7 mouse cellular contexts compared by ENCODE assay signal in genomic region chr4:131837872-131838524, GRCm38 (mm10). TPM values are rescaled to one million over a fixed set of nuclear protein-coding genes. Genes with fewer than 3 reads are reported as not detected.
DNase-seq lines count a peak whose midpoint lies in the region; ATAC-seq lines count a peak whose summit lies in the region.

Ptpru (minus strand) TSS chr4:131838288.

- peak within 1 kb of the TSS; percentile 94 for H3K4me2 ChIP-seq in embryonic facial prominence, embryonic 12.5 days (replicated peaks)
- H3K4me2 ChIP-seq in kidney, embryonic 14.5 days (replicated peaks; ENCODE audit: low read depth, low read length) = peak within 1 kb of the TSS; percentile 98
- peak within 1 kb of the TSS; percentile 99 for H3K4me2 ChIP-seq in limb, embryonic 15.5 days

- DNase-seq in adrenal gland, postnatal 14 days = peak; percentile 95
- DNase-seq in heart, adult 9 months (ENCODE audit: low spot score in 2 of 2) = peak; percentile 88 to 89
- peak; percentile 38 to 79 for DNase-seq in monocyte, adult 2 months (ENCODE audit: low read depth in 1 of 2, low spot score in 2 of 2)
- peak; percentile 68 to 81 for DNase-seq in spleen, postnatal 14 days (ENCODE audit: low spot score in 2 of 2)

- H3K9me3 ChIP-seq in embryonic facial prominence, embryonic 12.5 days = no peaks in the 10 kb centered on the region
- no peaks in the 10 kb centered on the region for H3K9me3 ChIP-seq in kidney, embryonic 14.5 days (ENCODE audit: control insufficient read depth, low read length)
- no peaks in the 10 kb centered on the region for H3K9me3 ChIP-seq in limb, embryonic 15.5 days

- 0 out of 2 replicates have a peak within 1 kb of the TSS, but pooled peaks have one; percentile 51 for H3K27ac ChIP-seq in embryonic facial prominence, embryonic 12.5 days
- H3K27ac ChIP-seq in kidney, embryonic 14.5 days (ENCODE audit: low read depth, low read length) = no peak within 1 kb of the TSS
- H3K27ac ChIP-seq in limb, embryonic 15.5 days = no peak within 1 kb of the TSS

- no peaks in the 10 kb centered on the region for H3K36me3 ChIP-seq in embryonic facial prominence, embryonic 12.5 days
- no peaks in the 10 kb centered on the region for H3K36me3 ChIP-seq in kidney, embryonic 14.5 days (ENCODE audit: control insufficient read depth, insufficient read depth, low read length)
- H3K36me3 ChIP-seq in limb, embryonic 15.5 days = no peaks in the 10 kb centered on the region

- peak; percentile 71 for ATAC-seq in embryonic facial prominence, embryonic 12.5 days (ENCODE audit: insufficient number of reproducible peaks, insufficient read depth, low FRiP score, low TSS enrichment)
- ATAC-seq in kidney, embryonic 14.5 days (ENCODE audit: low FRiP score, low TSS enrichment) = peak; percentile 85
- peak; percentile 62; the same call in 1 of the 2 replicates for ATAC-seq in limb, embryonic 15.5 days (ENCODE audit: insufficient number of reproducible peaks, low FRiP score, low TSS enrichment, low read depth)

- peaks cover 29% of the 10 kb centered on the region for H3K4me1 ChIP-seq in embryonic facial prominence, embryonic 12.5 days
- H3K4me1 ChIP-seq in kidney, embryonic 14.5 days (ENCODE audit: control insufficient read depth, insufficient read depth, low read length) = peaks cover 8% of the 10 kb centered on the region; the same call in 1 of the 2 replicates
- H3K4me1 ChIP-seq in limb, embryonic 15.5 days = peaks cover 38% of the 10 kb centered on the region

- under 1% methylated on average over 71 of the region's 72 CpGs for WGBS in embryonic facial prominence, embryonic 12.5 days
- under 1% methylated on average over 66 of the region's 72 CpGs for WGBS in kidney, embryonic 14.5 days
- under 1% methylated on average over 64 of the region's 72 CpGs for WGBS in limb, embryonic 15.5 days

- peak within 1 kb of the TSS; percentile 76 for H3K9ac ChIP-seq in embryonic facial prominence, embryonic 12.5 days
- H3K9ac ChIP-seq in kidney, embryonic 14.5 days (ENCODE audit: low read depth, low read length) = peak within 1 kb of the TSS; percentile 71
- H3K9ac ChIP-seq in limb, embryonic 15.5 days = peak within 1 kb of the TSS; percentile 63

- H3K27me3 ChIP-seq in embryonic facial prominence, embryonic 12.5 days = peaks cover 14% of the 10 kb centered on the region; the same call in 1 of the 2 replicates
- H3K27me3 ChIP-seq in kidney, embryonic 14.5 days (ENCODE audit: control insufficient read depth, insufficient read depth, low read length) = peaks cover 13% of the 10 kb centered on the region; the same call in 1 of the 2 replicates
- peaks cover 41% of the 10 kb centered on the region for H3K27me3 ChIP-seq in limb, embryonic 15.5 days

- H3K4me3 ChIP-seq in embryonic facial prominence, embryonic 12.5 days = peak within 1 kb of the TSS; percentile 68
- H3K4me3 ChIP-seq in kidney, embryonic 14.5 days (ENCODE audit: low read length) = peak within 1 kb of the TSS; percentile 69
- peak within 1 kb of the TSS; percentile 68 for H3K4me3 ChIP-seq in limb, embryonic 15.5 days

RNA-seq across cellular contexts. Expression of gene Ptpru, which starts in this region (rescaled TPM):
- total RNA-seq in adrenal gland, postnatal 14 days (2021) = 32.4 and 34.6 TPM in 2 replicates
- 38.1 and 39.2 TPM in 2 replicates for polyA plus RNA-seq in embryonic facial prominence, embryonic 12.5 days (2016; fragmentation: Nextera tagmentation; extraction: Ambion mirVana)
- polyA plus RNA-seq in kidney, embryonic 14.5 days (2014; fragmentation: Nextera tagmentation; extraction: Ambion mirVana) = 17.0 and 25.2 TPM in 2 replicates
- 9.9 and 14.1 TPM in 2 replicates for polyA plus RNA-seq in limb, embryonic 15.5 days (2015; fragmentation: Nextera tagmentation; extraction: Ambion mirVana)
